ENCODE assay signal across 25 mouse cellular contexts in genomic region chr13:44555979-44556378, GRCm38 (mm10).
DNase-seq lines count a peak whose midpoint lies in the region; ATAC-seq and TF ChIP-seq lines count a peak whose summit lies in the region.
"Had no signal": no experiment of that assay in that cellular context is flagged by ENCODE, and none has a peak within 500 bp of the region (broad histone marks: within the 10 kb centered on the region; RNA-seq: fewer than 3 reads in every experiment).

No protein-coding gene starts in this region.

- no peak for ATAC-seq in kidney, postnatal 0 days (replicated peaks; ENCODE audit: low FRiP score, low read depth)
- no peak for ATAC-seq in limb, embryonic 14.5 days (ENCODE audit: low FRiP score, low read depth)
- no peak for ATAC-seq in CD4-positive, CD25-positive, alpha-beta regulatory T cell, adult 4 months
- ATAC-seq: activated CD4-positive, CD25-positive, alpha-beta regulatory T cell, adult 4 months; forebrain, embryonic 14.5 days; forebrain, embryonic 16.5 days had no signal

- no peak overlapping the region for H3K27ac ChIP-seq in kidney, postnatal 0 days
- 0 out of 2 replicates have a peak overlapping the region, but pooled peaks have one; percentile 9 for H3K27ac ChIP-seq in limb, embryonic 10.5 days
- H3K27ac ChIP-seq in limb, embryonic 14.5 days (replicated peaks; ENCODE audit: low read depth, low read length): no peak overlapping the region
- H3K27ac ChIP-seq in gastrocnemius, adult 2 months: no peak overlapping the region
- H3K27ac ChIP-seq: embryonic facial prominence, embryonic 13.5 days; embryonic facial prominence, embryonic 15.5 days; forebrain, embryonic 10.5 days; forebrain, embryonic 12.5 days had no signal

- H3K9ac ChIP-seq in kidney, postnatal 0 days (ENCODE audit: low read depth, low read length): no peak overlapping the region
- no peak overlapping the region for H3K9ac ChIP-seq in limb, embryonic 14.5 days (ENCODE audit: low read depth, low read length, severe bottlenecking)
- H3K9ac ChIP-seq: embryonic facial prominence, embryonic 13.5 days; embryonic facial prominence, embryonic 15.5 days; forebrain, embryonic 12.5 days had no signal

- no peak for TF ChIP-seq POLR2A in limb, embryonic 14.5 days (IDR thresholded peaks at IDR 0.05; ENCODE audit: borderline replicate concordance, extremely low read depth, insufficient read depth, insufficient read length)

- H3K4me3 ChIP-seq in kidney, postnatal 0 days (replicated peaks; ENCODE audit: low read depth, low read length): no peak overlapping the region
- H3K4me3 ChIP-seq in limb, embryonic 10.5 days: no peak overlapping the region
- H3K4me3 ChIP-seq in limb, embryonic 14.5 days (replicated peaks; ENCODE audit: low read length): no peak overlapping the region
- H3K4me3 ChIP-seq in gastrocnemius, adult 2 months: no peak overlapping the region
- H3K4me3 ChIP-seq: embryonic facial prominence, embryonic 13.5 days; embryonic facial prominence, embryonic 15.5 days; erythroblast, embryonic 14.5 days; forebrain, embryonic 10.5 days; forebrain, embryonic 12.5 days had no signal

- H3K9me3 ChIP-seq in kidney, postnatal 0 days (replicated peaks; ENCODE audit: low read length): no peaks in the 10 kb centered on the region
- no peaks in the 10 kb centered on the region for H3K9me3 ChIP-seq in limb, embryonic 10.5 days (replicated peaks)
- H3K9me3 ChIP-seq in limb, embryonic 14.5 days (ENCODE audit: control insufficient read depth, low read length): no peaks in the 10 kb centered on the region
- H3K9me3 ChIP-seq: embryonic facial prominence, embryonic 13.5 days; embryonic facial prominence, embryonic 15.5 days; forebrain, embryonic 12.5 days had no signal

- no peaks in the 10 kb centered on the region for H3K36me3 ChIP-seq in kidney, postnatal 0 days (ENCODE audit: insufficient read depth, low read length)
- no peaks in the 10 kb centered on the region for H3K36me3 ChIP-seq in limb, embryonic 10.5 days
- no peaks in the 10 kb centered on the region for H3K36me3 ChIP-seq in limb, embryonic 14.5 days (ENCODE audit: control insufficient read depth, insufficient read depth, low read length)
- H3K36me3 ChIP-seq: embryonic facial prominence, embryonic 13.5 days; embryonic facial prominence, embryonic 15.5 days; forebrain, embryonic 10.5 days; forebrain, embryonic 12.5 days had no signal

- H3K4me2 ChIP-seq in kidney, postnatal 0 days (ENCODE audit: low read length): no peak overlapping the region
- H3K4me2 ChIP-seq in limb, embryonic 14.5 days (replicated peaks; ENCODE audit: low read depth, low read length, severe bottlenecking): no peak overlapping the region
- H3K4me2 ChIP-seq: embryonic facial prominence, embryonic 13.5 days; embryonic facial prominence, embryonic 15.5 days; forebrain, embryonic 12.5 days had no signal

- no peak for TF ChIP-seq CTCF in kidney, postnatal 0 days (IDR thresholded peaks at IDR 0.05; ENCODE audit: low read depth)
- no peak for TF ChIP-seq CTCF in gastrocnemius, adult 2 months (IDR thresholded peaks at IDR 0.05)

- no peaks in the 10 kb centered on the region for H3K4me1 ChIP-seq in kidney, postnatal 0 days (replicated peaks; ENCODE audit: insufficient read depth, low read length)
- peaks cover 26% of the 10 kb centered on the region for H3K4me1 ChIP-seq in limb, embryonic 10.5 days
- peaks cover 5% of the 10 kb centered on the region for H3K4me1 ChIP-seq in limb, embryonic 14.5 days (ENCODE audit: control insufficient read depth, insufficient read depth, low read length)
- H3K4me1 ChIP-seq: embryonic facial prominence, embryonic 15.5 days; forebrain, embryonic 12.5 days had no signal

- H3K27me3 ChIP-seq in kidney, postnatal 0 days (ENCODE audit: insufficient read depth, low read length): no peaks in the 10 kb centered on the region
- H3K27me3 ChIP-seq in limb, embryonic 10.5 days (ENCODE audit: low read depth, poor library complexity, severe bottlenecking): no peaks in the 10 kb centered on the region
- H3K27me3 ChIP-seq in limb, embryonic 14.5 days (ENCODE audit: control insufficient read depth, insufficient read depth, low read length): no peaks in the 10 kb centered on the region
- H3K27me3 ChIP-seq: embryonic facial prominence, embryonic 13.5 days; embryonic facial prominence, embryonic 15.5 days; forebrain, embryonic 12.5 days had no signal

- peak; percentile 44 for DNase-seq in kidney, postnatal 0 days (ENCODE audit: low spot score)
- DNase-seq in kidney, postnatal 4 days: no peak
- DNase-seq in ZHBTc4 (ENCODE audit: low read depth, low spot score): peak; percentile 30
- no peak for DNase-seq in limb, embryonic 10.5 days (ENCODE audit: low spot score)
- DNase-seq in limb, embryonic 14.5 days (ENCODE audit: low spot score): peak; percentile 21
- DNase-seq in gastrocnemius, adult 2 months: no peak
- DNase-seq: adrenal gland, adult 8-10 months; adrenal gland, postnatal 14 days; adrenal gland, postnatal 36 days; B cell, adult 2 months; cerebellum, adult 11-12 months; cerebellum, adult 2 months; cerebellum, adult 9-11 months; cerebellum, postnatal 14 days; cerebellum, postnatal 36 days; embryo, embryonic 11 days had no signal

- WGBS in kidney, postnatal 0 days: 36% methylated on average over 6 of the region's 6 CpGs
- WGBS in limb, embryonic 10.5 days: 43% methylated on average over 6 of the region's 6 CpGs
- 23% methylated on average over 6 of the region's 6 CpGs for WGBS in limb, embryonic 14.5 days

- intact Hi-C loops in gastrocnemius, adult 2 months (cut with DNase I): no loop called here

Comparison
In these comparisons a context has a peak if more than half of its experiments do, and no peak if none do; other contexts are left out.
1. DNase-seq: peak in kidney, postnatal 0 days (single experiment), ZHBTc4 (single experiment) and limb, embryonic 14.5 days (single experiment); none in kidney, postnatal 4 days (0 of 2), limb, embryonic 10.5 days (single experiment) and gastrocnemius, adult 2 months (single experiment).